Mouse (Mus musculus): Measurements from ENCODE around the gene Ms4a2.

Ms4a2 gene

DNA sequence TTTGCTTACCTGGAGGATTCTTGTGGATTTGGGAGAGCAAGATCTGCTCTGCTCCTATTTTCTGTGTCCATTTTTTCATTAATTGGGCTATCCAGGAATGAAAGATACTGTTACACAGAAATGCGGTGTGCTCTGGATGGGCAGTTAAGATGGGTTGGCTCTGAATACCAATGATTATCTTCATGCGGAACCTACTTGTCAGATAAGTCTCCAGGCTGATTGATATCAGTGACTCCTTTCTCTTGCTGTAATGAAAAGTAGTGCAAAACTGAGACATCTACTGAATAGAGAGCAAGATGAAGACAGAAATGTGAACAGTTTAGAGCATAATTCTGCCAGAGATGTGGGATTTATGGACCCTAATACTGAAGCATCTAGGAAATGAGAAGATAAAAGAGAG, at the start of gene Ms4a2:
Gene Ms4a2 (minus strand): TSS at position 169 of the 400 bp plus-strand sequence.
- no peak for DNase-seq

DNA sequence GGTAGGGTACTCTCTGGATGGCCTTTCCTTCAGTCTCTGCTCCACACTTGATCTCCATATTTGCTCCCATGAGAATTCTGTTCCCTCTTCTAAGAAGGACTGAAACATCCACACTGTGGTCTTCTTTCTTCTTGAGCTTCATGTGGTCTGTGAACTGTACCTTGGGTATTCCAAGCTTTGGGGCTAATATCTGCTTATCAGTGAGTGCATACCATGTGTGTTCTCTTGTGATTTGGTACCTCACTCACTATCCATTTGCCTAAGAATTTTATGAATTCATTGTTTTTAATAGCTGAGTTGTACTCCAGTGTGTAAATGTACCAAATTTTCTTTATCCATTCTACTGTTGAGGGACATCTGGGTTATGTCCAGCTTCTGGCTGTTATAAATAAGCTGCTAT, 38.0 kb upstream of the Ms4a2 start:
- no peak for DNase-seq

DNA sequence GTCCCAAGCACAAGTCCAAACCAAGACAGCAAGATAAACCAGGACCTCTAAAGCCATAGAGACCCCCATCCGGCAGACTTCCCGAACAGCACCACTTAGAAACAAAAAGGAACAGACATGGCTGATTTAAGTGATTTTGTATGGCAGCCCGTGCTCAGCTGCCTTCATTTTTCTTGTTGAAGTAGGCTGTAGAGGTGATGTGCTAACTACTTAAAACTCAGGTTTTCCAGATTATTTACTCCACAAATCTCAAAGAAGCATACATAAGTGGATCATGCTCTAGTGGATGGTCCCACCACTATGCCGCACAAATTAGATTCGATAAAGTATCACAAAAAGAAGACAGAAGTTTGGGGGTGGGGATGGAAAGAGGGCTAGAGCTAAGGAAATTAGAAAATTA, 36.9 kb upstream of the Ms4a2 start, which contains the start of gene Oosp2:
Gene Oosp2 (minus strand): TSS at position 101 of the 400 bp plus-strand sequence.
- DNase-seq: no peak

DNA sequence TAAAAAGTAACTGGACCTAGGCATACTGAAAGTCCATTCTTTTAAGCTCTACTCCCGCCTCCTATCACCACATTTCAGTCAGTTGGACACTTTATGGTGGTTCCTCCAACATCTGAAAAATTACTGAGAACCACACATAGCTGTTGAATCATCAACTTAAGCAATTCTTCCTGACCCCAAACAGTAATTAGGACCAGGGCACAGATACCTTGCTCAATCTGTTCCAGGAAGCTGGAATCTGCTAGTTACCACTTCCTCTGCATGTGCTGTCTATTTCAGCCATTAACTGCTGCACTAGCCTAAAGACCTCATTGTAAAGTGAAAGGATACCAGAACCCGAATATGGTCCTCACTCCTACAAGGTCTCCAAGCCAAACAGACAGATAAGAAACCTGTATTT, 35.6 kb upstream of the Ms4a2 start:
- no peak for DNase-seq

DNA sequence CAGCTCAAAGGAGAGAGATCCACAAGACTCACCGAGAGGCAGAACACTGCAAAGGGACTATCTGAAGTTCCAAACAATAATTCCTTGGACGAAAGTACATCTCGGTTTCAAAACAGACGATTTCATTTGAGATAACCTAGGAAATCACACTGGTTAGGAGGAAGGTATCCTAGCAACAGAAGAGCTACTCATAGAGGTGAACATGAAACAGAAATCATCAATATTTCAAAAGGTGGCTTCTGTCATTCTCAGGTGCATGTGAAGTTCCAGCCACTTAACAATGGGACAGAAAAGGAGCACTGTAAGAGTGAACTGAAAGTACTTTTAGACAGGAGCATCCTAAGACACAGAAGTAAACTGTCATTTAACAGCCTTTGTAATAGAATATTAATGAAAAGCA, 26.0 kb upstream of the Ms4a2 start:
- no peak for DNase-seq

DNA sequence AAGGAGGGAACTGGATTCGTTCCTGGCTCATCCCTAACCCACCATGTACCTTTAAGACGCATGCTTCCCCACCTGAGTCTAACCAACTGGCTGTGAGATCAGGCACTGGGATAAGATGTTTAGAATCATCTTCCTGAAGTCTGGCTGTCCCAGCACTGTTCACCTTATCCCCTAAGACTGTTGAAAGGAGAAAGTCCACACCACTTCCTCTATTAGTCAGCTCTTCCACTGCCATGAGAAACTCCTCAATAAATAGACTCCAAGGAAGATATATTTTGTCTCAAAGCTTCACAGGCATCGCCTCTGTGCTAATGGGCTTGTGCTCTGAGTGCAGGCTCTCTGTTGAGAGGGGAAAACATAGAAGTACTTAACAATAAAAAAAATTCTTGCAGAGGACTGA, 22.6 kb upstream of the Ms4a2 start:
- no peak for DNase-seq

DNA sequence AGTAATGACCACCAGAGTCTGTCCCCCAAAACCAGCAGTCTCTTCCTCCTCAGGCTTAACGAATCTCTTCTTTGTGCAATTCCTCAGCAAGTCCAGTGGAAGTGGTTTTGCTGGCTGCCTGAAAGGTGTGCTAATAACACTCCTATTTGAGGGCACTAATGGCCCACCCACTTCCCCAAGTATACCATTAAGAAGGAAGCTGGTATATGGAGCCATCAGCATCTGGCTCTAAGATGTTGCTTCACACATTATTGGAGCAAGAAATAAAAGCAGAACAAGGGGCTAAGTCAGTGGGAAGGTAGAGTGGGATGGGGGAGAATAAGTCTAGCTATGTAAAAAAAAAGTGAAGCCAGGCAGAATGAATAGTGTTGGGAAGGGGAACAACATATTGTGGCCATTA, 17.2 kb upstream of the Ms4a2 start, which contains the start of gene Ms4a3:
Gene Ms4a3 (minus strand): TSS at position 120 of the 400 bp plus-strand sequence.
- no peak for DNase-seq

DNA sequence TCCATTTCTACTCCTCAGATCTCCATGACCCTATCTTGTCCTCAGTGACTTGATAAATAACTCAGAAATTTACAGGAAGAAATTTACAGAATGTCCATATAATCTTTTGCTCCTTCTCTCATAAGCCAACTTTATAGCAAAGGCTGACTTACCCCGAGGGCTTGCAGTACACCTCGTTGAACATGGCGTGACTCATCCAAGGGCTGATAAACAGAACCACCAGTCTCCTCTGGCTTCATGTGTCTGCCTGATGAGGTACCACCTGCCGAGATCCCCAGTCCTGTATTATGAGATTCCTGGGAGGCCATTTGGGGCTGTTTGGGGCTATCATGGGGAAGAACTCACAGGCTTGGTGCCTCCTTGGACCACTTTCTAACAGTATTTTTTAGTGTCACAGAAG, 15.5 kb upstream of the Ms4a2 start:
- no peak for DNase-seq

DNA sequence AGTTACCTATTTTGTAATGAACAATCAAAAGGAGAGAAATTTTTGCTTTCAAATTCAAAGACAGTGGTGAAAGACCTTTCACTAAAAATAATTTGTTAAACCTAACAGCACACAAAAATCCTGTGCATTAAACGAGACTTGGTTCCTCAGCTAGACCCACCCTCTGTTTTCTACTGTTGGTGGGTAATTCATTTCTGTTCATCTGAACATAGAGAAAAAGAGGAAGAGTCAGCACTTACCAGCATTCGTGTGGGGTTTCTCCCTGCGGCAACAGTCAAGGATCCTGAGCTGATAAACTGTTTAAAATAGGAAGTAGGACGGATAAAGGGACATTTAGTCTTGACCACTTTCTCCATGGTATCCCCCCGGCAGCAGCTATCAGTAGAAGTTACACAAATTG, 12.1 kb upstream of the Ms4a2 start:
- DNase-seq: no peak

DNA sequence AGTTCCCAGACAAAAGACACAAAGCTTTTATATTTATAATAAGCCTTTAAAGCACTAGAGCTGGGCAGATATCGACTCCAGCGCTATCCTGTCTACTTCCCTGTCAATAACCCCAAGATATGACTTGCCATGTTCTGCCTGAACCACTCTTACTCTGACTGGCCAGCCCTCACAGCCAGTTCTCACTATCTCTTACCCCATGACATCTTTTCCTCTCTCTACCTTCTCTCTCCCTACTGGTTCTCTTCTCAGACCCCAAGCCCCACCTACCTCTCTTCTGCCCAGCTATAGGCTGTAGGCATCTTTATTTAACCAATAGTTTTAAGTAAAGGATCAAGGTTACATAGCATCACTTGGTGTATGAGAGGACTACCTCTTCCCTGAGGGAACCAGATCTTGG, 10.8 kb upstream of the Ms4a2 start:
- DNase-seq: no peak

DNA sequence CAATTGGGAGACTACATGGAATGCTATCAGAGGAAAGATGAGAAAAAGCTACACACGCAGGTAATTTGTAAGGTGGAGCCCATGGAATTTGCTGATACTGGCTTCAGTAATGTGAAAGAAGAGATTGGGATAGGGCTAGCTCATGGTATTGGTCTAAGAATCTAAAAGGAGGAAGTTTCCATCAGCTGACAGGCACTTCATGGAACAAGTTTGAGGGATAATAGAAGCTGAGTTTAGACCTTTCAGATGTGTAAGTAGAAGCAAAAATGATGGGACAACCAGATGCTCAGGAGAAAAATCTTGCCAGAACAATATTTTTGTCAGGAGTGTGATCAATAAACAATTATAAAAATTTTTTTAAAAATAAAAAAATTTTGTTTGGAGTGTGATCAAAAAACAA, 10.2 kb upstream of the Ms4a2 start:
- DNase-seq: no peak

DNA sequence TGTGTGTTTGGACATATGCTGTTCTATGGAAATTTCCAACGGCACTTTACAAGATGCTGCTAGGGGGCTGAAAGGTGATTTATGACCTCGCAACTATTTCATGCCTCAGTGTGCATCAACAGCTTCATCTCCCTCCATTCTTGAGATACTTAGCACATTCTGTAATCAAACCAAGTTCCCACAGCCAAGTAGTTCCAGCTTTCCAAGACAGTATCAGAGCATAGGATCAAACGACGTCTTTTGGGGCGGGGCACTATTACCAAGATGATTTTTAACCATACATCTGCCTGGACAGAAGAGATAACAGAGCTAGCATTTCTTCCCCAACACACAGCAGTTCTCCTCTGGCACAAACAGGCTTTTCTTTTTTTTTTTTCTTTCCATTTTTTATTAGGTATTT, 1.7 kb upstream of the Ms4a2 start:
- peak; percentile 47 for DNase-seq

DNA sequence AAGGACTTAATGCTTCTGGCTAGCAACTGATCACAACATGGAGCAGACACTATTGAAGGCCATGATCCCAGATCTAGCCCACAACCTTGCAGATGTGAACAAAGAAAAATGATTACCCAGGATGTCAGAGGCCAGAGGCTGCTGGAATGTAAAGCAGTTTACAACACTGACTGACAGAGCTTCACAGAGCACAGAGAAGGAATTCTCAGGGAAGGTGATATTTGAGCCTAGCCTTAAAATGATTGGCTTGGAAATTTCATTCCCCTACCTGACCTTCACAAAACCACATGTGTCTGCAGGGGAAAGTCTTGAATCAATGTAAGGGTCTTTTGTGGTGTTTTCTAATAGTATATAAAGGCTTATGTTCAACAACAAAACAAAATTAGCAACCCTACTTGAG, 1.3 kb upstream of the Ms4a2 start:
- DNase-seq: no peak

DNA sequence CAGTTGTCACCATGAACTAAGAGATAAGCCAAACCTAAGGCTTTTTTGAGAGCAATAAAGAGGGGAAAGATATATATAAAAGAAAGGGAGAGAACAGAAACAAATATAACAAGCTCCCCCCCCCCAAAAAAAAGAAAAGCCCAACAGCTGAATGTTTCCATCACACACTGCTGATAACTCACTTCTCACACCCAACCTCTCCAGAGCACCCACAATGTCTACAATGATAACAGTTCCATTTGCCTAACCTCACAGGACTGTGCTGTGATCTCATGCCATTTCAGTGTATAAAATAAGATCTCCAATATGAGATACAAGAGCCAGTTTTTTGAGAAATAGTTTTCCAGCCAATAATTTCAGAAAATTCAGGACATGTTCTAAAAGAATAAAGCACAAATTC, 5.5 kb downstream of the Ms4a2 start:
- no peak for DNase-seq

DNA sequence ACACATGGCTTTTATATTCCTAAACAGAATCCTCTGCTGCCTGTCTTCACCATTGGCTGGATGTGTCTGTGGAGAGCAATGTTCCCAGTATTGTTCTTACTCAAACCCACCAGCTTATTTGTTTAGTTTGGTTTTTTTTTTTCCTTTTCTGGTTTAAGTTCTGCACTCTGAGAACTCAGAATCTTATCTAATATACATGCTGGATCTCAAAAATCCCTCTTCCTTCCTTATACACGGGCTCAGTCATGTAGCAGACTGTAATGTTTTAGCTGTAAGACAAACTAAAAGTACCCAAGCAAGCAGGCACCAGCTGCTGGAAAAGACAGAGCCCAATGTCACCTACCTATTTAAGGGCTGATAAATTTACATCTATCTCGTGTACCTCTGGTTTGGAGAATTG, 8.7 kb downstream of the Ms4a2 start:
- DNase-seq: no peak

DNA sequence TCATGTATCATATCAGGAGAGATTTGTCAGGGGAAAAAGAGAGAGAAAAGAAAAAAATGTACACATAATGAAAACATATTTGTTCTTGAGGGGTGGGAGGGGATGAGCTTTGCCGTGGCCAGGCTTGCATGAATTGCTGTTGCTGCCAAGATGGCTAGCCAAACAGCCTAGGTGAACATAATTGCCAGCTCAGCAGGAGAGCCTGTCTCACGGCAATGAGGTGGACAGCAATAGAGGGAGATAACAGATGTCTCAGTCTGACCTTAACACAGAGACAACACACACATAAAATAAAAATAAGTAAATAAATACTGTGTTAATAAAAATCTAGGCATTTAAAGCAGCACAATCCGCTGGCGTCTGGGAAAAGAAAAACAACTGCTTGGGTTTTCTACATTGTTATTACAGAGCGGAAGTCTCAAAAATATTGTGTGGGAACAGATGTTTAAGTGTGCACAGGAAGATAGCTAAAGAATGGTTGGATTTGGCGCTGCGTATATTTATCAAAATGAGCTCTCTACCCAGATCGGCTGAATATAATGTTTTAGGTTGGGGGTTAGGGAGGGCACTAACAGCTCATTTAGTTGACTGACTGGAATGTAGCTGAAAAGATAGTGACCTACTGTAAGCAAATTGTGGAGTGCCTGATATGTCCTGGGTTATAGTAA, 9.6 kb downstream of the Ms4a2 start:
- DNase-seq: no peak

DNA sequence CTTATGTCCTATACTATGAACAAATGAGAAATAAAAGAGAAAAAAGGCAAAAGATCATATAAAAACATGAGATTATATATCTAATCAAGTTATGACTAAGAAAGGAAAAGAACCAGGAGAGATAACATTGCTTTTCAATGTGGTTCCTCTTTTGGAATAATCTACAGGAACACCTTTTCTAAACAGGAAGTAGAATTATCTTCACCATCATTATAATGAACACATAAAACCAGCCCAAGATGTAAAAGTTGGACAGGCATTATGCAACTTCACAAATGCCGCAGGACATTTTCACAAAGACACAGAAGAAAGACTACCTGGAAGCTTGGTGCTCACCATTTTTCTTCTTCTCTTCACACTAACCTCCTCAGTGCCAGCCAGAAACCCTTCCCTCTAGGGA, 10.4 kb downstream of the Ms4a2 start:
- DNase-seq: no peak

DNA sequence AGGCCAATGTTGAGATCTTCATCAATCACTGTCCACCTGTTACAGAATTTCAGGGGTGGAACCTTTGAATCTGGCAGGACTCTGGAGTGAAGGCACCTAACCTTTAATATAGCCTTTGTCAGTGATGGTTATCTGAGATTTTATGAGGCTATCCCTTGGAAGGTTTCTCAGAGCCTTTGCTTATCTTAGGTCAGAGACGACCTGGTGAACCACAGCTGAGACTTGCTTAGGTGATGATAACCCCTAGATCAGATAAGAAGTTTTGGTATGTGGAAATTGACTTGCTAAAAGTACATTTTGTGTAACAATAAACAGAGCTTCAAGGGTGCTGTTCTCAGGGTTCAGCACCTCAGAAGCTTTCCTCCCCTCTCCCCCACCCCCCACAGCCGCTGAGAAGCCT, 11.2 kb downstream of the Ms4a2 start:
- DNase-seq: no peak

DNA sequence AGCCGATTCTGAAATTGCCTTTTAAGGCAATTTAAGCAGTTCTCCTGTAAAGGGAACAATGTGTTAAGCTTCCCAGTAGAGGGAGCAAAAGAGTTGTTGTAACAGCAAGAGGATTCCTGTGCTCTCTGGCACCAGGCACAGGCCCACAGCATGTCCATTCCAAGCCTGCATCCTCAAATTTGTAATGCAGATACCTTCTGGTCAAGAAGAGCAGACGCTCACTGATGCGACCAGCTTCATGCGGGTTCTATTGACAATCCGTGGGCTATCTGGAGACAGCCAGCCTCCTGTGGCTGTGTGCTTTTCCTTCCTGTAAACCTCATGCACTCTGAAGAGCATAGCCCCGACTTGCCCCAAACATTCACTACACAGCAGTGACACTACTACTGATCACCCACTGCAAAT, 12.0 kb downstream of the Ms4a2 start:
- peak; percentile 22 for DNase-seq

DNA sequence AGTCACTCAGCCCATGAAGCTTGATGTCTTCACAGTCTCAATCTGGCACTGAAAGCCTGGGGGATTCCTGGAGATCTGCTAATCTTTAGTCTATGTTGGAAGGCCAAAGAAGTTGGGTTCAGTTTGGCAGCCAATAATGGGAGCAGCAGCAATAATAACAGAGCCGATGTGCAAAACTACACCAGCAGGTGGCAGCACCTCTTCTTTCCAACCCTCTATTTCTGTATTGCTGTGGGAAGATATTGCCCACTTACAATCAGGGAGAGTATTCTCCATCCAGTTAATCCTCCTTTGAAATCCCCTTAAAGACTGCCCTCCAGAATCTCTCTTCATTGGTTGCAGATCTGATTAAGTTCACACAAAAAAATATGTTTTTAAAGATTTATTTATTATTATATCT, 15.3 kb downstream of the Ms4a2 start:
- peak; percentile 52 for DNase-seq

DNA sequence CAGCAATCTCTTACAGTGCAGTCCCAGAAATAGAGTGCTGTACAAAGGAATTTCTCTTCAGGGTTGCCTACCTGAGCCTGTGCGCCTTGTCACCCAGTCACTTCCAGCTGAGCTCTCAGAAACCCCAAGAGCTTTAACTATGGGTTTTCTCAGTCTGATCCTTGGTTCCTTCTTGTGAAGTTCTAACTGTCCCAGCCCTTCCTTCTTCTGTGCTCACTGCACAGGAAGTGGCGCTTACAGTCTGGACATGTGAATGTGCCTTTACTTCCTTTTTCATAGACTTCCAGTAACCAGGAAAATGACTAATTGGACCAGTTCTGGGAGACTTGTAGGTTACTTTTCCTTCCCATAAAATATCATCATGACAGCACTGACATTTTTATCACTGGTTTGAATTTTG, 18.9 kb downstream of the Ms4a2 start, which contains the start of gene Ms4a6d:
Gene Ms4a6d (minus strand): TSS at position 247 of the 400 bp plus-strand sequence.
- DNase-seq: no peak

DNA sequence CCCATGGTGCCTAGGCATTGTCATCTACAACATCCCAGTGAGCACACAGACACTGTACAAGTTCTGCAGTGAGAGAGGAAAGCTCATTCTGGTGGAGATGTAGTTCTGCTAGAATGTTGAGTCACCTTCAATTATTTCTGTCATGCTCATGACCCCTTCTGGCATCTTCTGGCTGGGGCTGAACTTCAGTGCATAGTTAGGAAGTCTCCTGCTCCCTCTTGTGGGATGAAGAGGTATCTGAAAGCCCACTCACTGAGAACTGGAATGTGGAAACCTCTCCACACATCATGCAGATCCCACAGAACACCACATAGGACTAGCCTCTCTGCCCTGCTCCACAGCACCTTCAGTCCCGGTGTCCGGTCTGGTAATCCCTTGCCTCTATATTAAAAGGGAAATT, 21.5 kb downstream of the Ms4a2 start:
- DNase-seq: no peak

DNA sequence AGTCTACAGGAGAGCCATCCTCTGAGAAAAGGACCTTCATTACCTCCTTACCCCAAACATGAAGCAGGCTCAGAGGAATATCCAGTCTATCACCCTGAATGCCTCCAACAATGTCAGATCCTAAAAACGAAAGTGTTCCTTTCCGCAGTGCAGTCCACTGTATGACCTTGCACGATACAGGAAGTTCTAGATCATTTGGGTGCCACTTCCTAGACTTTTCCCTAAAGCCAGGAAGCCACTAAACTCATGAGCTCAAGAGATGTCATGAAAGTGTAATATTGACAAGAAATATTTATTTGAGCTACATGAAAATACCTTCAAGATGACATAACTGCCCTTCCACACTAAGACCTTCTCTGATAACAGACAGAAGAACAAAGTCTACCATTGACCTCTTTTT, 22.2 kb downstream of the Ms4a2 start:
- no peak for DNase-seq

DNA sequence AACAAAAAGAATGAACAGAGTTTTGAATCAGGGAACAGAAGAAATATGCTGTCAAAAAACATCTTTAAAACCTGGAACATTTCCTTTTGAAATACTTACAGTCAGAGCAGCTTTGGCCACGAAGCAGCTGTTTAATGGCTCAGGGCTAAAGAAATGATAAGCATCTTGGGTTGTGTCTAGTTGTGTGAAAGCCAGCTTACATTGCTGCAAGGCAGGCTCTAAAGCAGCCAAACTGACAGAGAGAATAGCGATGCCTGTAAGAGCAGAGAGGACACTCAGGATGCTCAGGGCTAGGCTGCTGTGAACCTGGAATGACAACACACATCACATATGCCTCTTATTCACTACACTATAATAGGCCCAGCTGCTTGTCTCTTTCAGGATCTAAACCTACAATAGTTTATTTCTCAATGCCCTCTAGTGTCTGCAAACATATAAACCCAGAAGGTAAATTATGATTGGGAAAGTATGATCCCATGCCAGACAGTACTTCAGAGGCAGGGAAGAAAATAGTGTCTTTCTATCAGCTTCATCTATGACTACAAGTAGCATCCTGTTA, 33.5 kb downstream of the Ms4a2 start:
- no peak for DNase-seq

DNA sequence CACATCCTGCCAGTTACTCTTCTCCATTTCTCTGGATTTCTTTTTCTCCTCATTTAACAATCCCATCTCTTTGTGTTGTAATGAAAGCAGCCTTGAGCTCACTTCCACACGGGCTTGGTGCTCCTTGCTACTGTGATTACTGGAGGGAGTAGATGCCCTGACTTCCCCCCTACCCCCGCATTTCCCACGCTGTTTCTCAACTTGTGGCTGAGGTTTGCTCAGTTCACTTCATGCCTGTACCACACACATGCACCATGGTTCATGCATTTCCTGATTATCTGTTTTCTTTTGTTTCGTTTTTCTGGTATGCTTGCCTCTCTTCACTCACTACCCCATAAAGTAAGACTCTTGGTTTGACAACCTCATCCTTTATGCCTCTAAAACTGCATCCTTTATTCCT, 34.3 kb downstream of the Ms4a2 start:
- no peak for DNase-seq

Measured in liver (tissue).